Mouse (Mus musculus) liver, postnatal 0 days (tissue): ENCODE measurements around the gene Tbc1d22b. TPM values are rescaled to one million over a fixed set of nuclear protein-coding genes. Genes with fewer than 3 reads are reported as not detected.

Experiments
- ATAC-seq: fragments of 200-750 bp; cut with Nextera tagmentation; 2 replicates; pipeline ENCODE4 v1.8.0; 2017; ENCODE audit warnings: mild to moderate bottlenecking, moderate library complexity
- DNase-seq: peaks from one replicate; pipeline ENCODE4 v3.0.0-alpha.2; 2016
- H3K27ac ChIP-seq: fragments of 300-500 bp; sonication (generic); 2 replicates; pipeline ENCODE4 v1.5.1; 2014; ENCODE audit warnings: antibody characterized with exemption, moderate library complexity, mild to moderate bottlenecking, low read depth
- H3K27me3 ChIP-seq: fragments of 300-500 bp; sonication (generic); 2 replicates; pipeline ENCODE4 v1.6.1; 2014; ENCODE audit warnings: low read length, control low read depth, mixed read lengths; ENCODE audit not compliant: insufficient read depth
- H3K36me3 ChIP-seq: fragments of 300-500 bp; sonication (generic); replicated peaks from 2 replicates; pipeline ENCODE4 v1.6.1; 2014; ENCODE audit warnings: mild to moderate bottlenecking, control low read depth, low read length, moderate library complexity, mixed read lengths; ENCODE audit not compliant: insufficient read depth
- H3K4me1 ChIP-seq: fragments of 300-500 bp; sonication (generic); 2 replicates; pipeline ENCODE4 v1.6.1; 2014; ENCODE audit warnings: antibody characterized with exemption, mild to moderate bottlenecking, control low read depth; ENCODE audit not compliant: insufficient read depth
- H3K4me2 ChIP-seq: fragments of 300-500 bp; sonication (generic); 2 replicates; pipeline ENCODE4 v1.6.1; 2014; ENCODE audit warnings: low read depth, mild to moderate bottlenecking, low read length, moderate library complexity, mixed read lengths
- H3K4me3 ChIP-seq: fragments of 300-500 bp; sonication (generic); 2 replicates; pipeline ENCODE4 v1.5.1; 2014; ENCODE audit warnings: low read depth, low read length
- H3K9ac ChIP-seq: fragments of 300-500 bp; sonication (generic); replicated peaks from 2 replicates; pipeline ENCODE4 v1.6.1; 2014; ENCODE audit warnings: mild to moderate bottlenecking, moderate library complexity
- H3K9me3 ChIP-seq: fragments of 300-500 bp; sonication (generic); 2 replicates; pipeline ENCODE4 v1.6.1; 2016; ENCODE audit warnings: mild to moderate bottlenecking, control low read depth, low read length, mixed read lengths
- CTCF ChIP-seq: sonication (generic); IDR thresholded peaks from 2 replicates; pipeline ENCODE4 v1.5.1; 2016; ENCODE audit warnings: antibody characterized with exemption, low read depth
- EP300 ChIP-seq: IDR thresholded peaks from 2 replicates; pipeline ENCODE4 v1.6.1; 2016; ENCODE audit warnings: antibody characterized with exemption, low read depth, mild to moderate bottlenecking
- WGBS: fragments of 180-500 bp; shearing (Covaris S2); extraction: QIAGEN DNeasy Blood & Tissue Kit; methylation state at CpG from one replicate; pipeline ENCODE4 v1.1.7; 2014; ENCODE audit not compliant: insufficient replicate concordance; 5-methylcytosine and 5-hydroxymethylcytosine counted together
- polyA plus RNA-seq: library from polyadenylated mRNA; unstranded; fragments of >200 nt; fragmentation: Nextera tagmentation; extraction: Ambion mirVana; gene quantifications from 2 replicates; pipeline ENCODE4 v1.2.1, GENCODE M21; 2015

The Tbc1d22b gene
- polyA plus RNA-seq, result 1.9 and 2.1 TPM in 2 replicates

- H3K4me3 ChIP-seq, result peak within 1 kb of the TSS; percentile 86
- DNase-seq, result peak; percentile 95
- peaks cover 26% of the 10 kb centered on the region for H3K4me1 ChIP-seq
- no peaks in the 10 kb centered on the region for H3K27me3 ChIP-seq
- H3K4me2 ChIP-seq, result peak within 1 kb of the TSS; percentile 95
- TF ChIP-seq CTCF (no peak), EP300 (no peak)
- H3K9ac ChIP-seq, result peak within 1 kb of the TSS; percentile 91
- peak; percentile 98 for ATAC-seq
- under 1% methylated on average over 33 of the region's 44 CpGs for WGBS
- peak within 1 kb of the TSS; percentile 55; the same call in 1 of the 2 replicates for H3K27ac ChIP-seq
- H3K9me3 ChIP-seq, result no peaks in the 10 kb centered on the region
- no peaks in the 10 kb centered on the region for H3K36me3 ChIP-seq
Observed at GRCm38 (mm10) chr17:29549543-29550428, at the start of gene Tbc1d22b, which contains the start of gene Gm17657. TSS of gene Tbc1d22b (plus strand) at chr17:29549785. TSS of gene Gm17657 (minus strand) at chr17:29549638.

DNA sequence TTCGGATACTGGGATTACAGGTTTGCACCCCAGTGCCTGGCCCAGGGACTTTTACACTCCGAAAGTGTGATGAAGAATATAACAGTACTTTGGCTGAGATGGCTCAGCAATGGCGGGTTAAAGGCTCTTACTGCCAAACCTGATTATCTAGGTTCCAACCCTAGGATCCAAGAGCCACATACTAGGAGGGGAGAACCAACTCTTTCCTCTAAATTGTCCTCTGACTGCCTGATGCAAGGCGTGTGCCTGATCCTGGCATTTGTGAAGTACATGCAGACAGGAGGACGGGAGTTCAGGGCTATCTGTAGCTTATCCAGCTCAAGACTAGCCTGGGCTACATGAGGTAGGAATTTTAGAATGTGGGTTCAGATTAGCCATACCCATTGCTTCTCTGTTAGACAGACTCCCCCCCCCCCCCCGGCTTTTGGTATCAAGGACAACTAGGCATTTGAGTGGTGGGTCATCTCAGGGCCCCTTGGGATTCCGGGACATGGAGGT, 49.3 kb upstream of the Tbc1d22b start:
- Histone ChIP-seq H3K4me3 (no peak overlapping the region), H3K4me1 (peaks cover 59% of the 10 kb centered on the region), H3K27ac (peak overlapping the region; percentile 84), H3K4me2 (peak overlapping the region; percentile 56), H3K36me3 (peaks cover 3% of the 10 kb centered on the region), H3K9me3 (no peaks in the 10 kb centered on the region), H3K27me3 (no peaks in the 10 kb centered on the region), H3K9ac (peak overlapping the region; percentile 49)
- WGBS, result 47% methylated on average over 7 of the region's 7 CpGs
- TF ChIP-seq EP300, result no peak
- no peak for TF ChIP-seq CTCF
- ATAC-seq (peak; percentile 14), DNase-seq (no peak)

- DNase-seq, result peak; percentile 82
Observed at GRCm38 (mm10) chr17:29500802-29501469, 48.6 kb upstream of the Tbc1d22b start.

DNA sequence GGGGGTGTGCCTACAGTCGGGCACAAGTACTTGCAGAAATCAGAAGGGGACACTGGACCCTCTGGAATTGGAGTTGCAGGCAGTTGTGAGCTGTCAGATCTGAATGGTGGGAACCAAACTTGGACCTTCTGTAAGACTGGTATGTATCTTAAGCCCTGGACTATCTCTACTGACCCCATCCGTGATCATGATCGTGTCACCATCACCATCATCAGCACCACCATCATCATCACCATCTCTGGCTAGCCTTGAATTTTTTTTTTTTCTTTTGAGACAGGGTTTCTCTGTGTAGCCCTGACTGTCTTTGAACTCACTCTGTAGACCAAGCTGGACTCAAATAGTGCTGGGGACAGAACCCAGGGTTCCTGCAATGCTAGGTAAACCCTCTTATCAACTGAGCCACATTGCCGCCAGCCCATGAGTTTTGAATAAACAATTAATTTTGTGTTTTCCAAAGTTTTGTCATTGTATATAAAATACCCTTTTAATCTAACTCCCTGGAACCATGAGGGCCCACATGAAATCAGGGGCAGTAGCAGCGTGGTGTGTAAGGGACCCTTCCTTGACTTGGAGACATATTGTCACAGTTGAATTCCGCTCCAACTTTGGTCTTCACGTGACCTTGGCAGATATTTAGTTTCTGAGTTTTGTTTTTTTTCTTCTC, 47.4 kb upstream of the Tbc1d22b start:
- Histone ChIP-seq H3K36me3 (no peaks in the 10 kb centered on the region), H3K9ac (peak overlapping the region; percentile 50), H3K27me3 (no peaks in the 10 kb centered on the region), H3K27ac (peak overlapping the region; percentile 84), H3K4me1 (peaks cover 52% of the 10 kb centered on the region), H3K9me3 (no peaks in the 10 kb centered on the region), H3K4me3 (no peak overlapping the region), H3K4me2 (peak overlapping the region; percentile 62)
- ATAC-seq (no peak), DNase-seq (no peak)
- 49% methylated on average over 7 of the region's 7 CpGs for WGBS
- TF ChIP-seq EP300, result peak; percentile 77
- TF ChIP-seq CTCF, result no peak

More at GRCm38 (mm10) chr17:29500802-29501469, 48.6 kb upstream of the Tbc1d22b start:
- Histone ChIP-seq H3K9me3 (no peaks in the 10 kb centered on the region), H3K4me1 (peaks cover 59% of the 10 kb centered on the region), H3K27me3 (no peaks in the 10 kb centered on the region), H3K4me2 (peak overlapping the region; percentile 56), H3K4me3 (no peak overlapping the region), H3K36me3 (peaks cover 3% of the 10 kb centered on the region), H3K9ac (peak overlapping the region; percentile 49), H3K27ac (peak overlapping the region; percentile 84)
- TF ChIP-seq CTCF (peak; percentile 43), EP300 (peak; percentile 92)
- WGBS, result 35% methylated on average over 17 of the region's 17 CpGs
- ATAC-seq, result peak; percentile 84

GRCm38 (mm10) chr17:29502669-29503665, 46.6 kb upstream of the Tbc1d22b start:
- Histone ChIP-seq H3K36me3 (no peaks in the 10 kb centered on the region), H3K4me1 (peaks cover 48% of the 10 kb centered on the region), H3K9ac (peak overlapping the region; percentile 50), H3K27ac (peak overlapping the region; percentile 84), H3K27me3 (no peaks in the 10 kb centered on the region), H3K9me3 (no peaks in the 10 kb centered on the region), H3K4me2 (peak overlapping the region; percentile 62), H3K4me3 (peak overlapping the region; percentile 9; the same call in 1 of the 2 replicates)
- no peak for DNase-seq
- TF ChIP-seq EP300 (no peak), CTCF (no peak)
- ATAC-seq, result no peak
- WGBS, result 16% methylated on average over 32 of the region's 32 CpGs
